In genomic region chr10:81598342-81598741, GRCm38 (mm10) we compare ENCODE assay signal across 26 mouse cellular contexts. TPM values are rescaled to one million over a fixed set of nuclear protein-coding genes. Genes with fewer than 3 reads are reported as not detected.
DNase-seq lines count a peak whose midpoint lies in the region; ATAC-seq and TF ChIP-seq lines count a peak whose summit lies in the region.
"Had no signal": no experiment of that assay in that cellular context is flagged by ENCODE, and none has a peak within 500 bp of the region (broad histone marks: within the 10 kb centered on the region; RNA-seq: fewer than 3 reads in every experiment).

No protein-coding gene starts in this region.

- peaks cover 69% of the 10 kb centered on the region for H3K4me1 ChIP-seq in heart, embryonic 13.5 days
- H3K4me1 ChIP-seq in heart, embryonic 10.5 days, result peaks cover 62% of the 10 kb centered on the region
- peaks cover 45% of the 10 kb centered on the region for H3K4me1 ChIP-seq in kidney, postnatal 0 days (replicated peaks; ENCODE audit: insufficient read depth, low read length)
- peaks cover 5% of the 10 kb centered on the region; the same call in 1 of the 2 replicates for H3K4me1 ChIP-seq in kidney, adult 2 months (ENCODE audit: control insufficient read depth, insufficient read depth, low read length)
- H3K4me1 ChIP-seq in ES-E14 (ENCODE audit: control insufficient read depth in 2 of 2, insufficient read depth in 2 of 2, low read length in 2 of 2, poor library complexity in 1 of 2), result peaks cover 16 to 51% of the 10 kb centered on the region in 2 experiments
- peaks cover 87% of the 10 kb centered on the region for H3K4me1 ChIP-seq in limb, embryonic 12.5 days (replicated peaks)

- H3K9me3 ChIP-seq in heart, embryonic 13.5 days, result no peaks in the 10 kb centered on the region
- H3K9me3 ChIP-seq in heart, embryonic 10.5 days, result no peaks in the 10 kb centered on the region
- H3K9me3 ChIP-seq in kidney, postnatal 0 days (replicated peaks; ENCODE audit: low read length), result no peaks in the 10 kb centered on the region
- no peaks in the 10 kb centered on the region for H3K9me3 ChIP-seq in ES-E14 (ENCODE audit: control insufficient read depth, insufficient read depth, low read depth, low read length)
- no peaks in the 10 kb centered on the region for H3K9me3 ChIP-seq in limb, embryonic 12.5 days
- H3K9me3 ChIP-seq: embryonic facial prominence, embryonic 13.5 days; limb, embryonic 15.5 days; megakaryocyte, embryonic 14.5 days; midbrain, embryonic 12.5 days; neural tube, embryonic 12.5 days had no signal

- DNase-seq in heart, embryonic 10.5 days (ENCODE audit: low spot score), result no peak
- no peak for DNase-seq in kidney, postnatal 0 days (ENCODE audit: low spot score)
- DNase-seq in kidney, adult 2 months, result no peak
- DNase-seq in ES-E14 (ENCODE audit: low read depth, low spot score), result no peak
- no peak for DNase-seq in gastrocnemius, adult 2 months
- DNase-seq: adrenal gland, postnatal 14 days; cerebellum, adult 11 months; cerebellum, adult 9-10 months; cerebellum, postnatal 36 days; kidney, adult 11 months; kidney, postnatal 4 days; lung, postnatal 36 days; right cerebral cortex, adult 18-20 months; right cerebral cortex, postnatal 4 days had no signal

- WGBS in heart, embryonic 13.5 days, result 32% methylated on average over 3 of the region's 3 CpGs
- 51% methylated on average over 3 of the region's 3 CpGs for whole genome bisulfite sequencing in heart, embryonic 10.5 days
- 47% methylated on average over 3 of the region's 3 CpGs for WGBS in kidney, postnatal 0 days
- WGBS in kidney, adult 2 months, result 65% methylated on average over 3 of the region's 3 CpGs
- WGBS in limb, embryonic 12.5 days, result 34% methylated on average over 3 of the region's 3 CpGs

- H3K27me3 ChIP-seq in heart, embryonic 13.5 days (replicated peaks), result peaks cover 25% of the 10 kb centered on the region
- H3K27me3 ChIP-seq in heart, embryonic 10.5 days (ENCODE audit: insufficient read depth, poor library complexity, severe bottlenecking), result peaks cover 38% of the 10 kb centered on the region
- H3K27me3 ChIP-seq in kidney, postnatal 0 days (ENCODE audit: insufficient read depth, low read length), result no peaks in the 10 kb centered on the region
- H3K27me3 ChIP-seq in kidney, adult 2 months (replicated peaks; ENCODE audit: control insufficient read depth, insufficient read depth, low read length), result no peaks in the 10 kb centered on the region
- H3K27me3 ChIP-seq in limb, embryonic 12.5 days, result peaks cover 23% of the 10 kb centered on the region

- peak overlapping the region; percentile 76 for H3K9ac ChIP-seq in heart, embryonic 13.5 days
- H3K9ac ChIP-seq in kidney, postnatal 0 days (ENCODE audit: low read depth, low read length), result no peak overlapping the region
- no peak overlapping the region for H3K9ac ChIP-seq in ES-E14 (ENCODE audit: insufficient read depth, low read depth, low read length, poor library complexity, severe bottlenecking)
- H3K9ac ChIP-seq in limb, embryonic 12.5 days (replicated peaks), result no peak overlapping the region
- H3K9ac ChIP-seq: embryonic facial prominence, embryonic 13.5 days; hindbrain, embryonic 14.5 days; limb, embryonic 15.5 days; liver, embryonic 14.5 days; neural tube, embryonic 12.5 days had no signal

- no peak overlapping the region for H3K4me2 ChIP-seq in heart, embryonic 13.5 days
- no peak overlapping the region for H3K4me2 ChIP-seq in kidney, postnatal 0 days (ENCODE audit: low read length)
- no peak overlapping the region for H3K4me2 ChIP-seq in limb, embryonic 12.5 days
- H3K4me2 ChIP-seq: hindbrain, embryonic 14.5 days; limb, embryonic 15.5 days had no signal

- peak overlapping the region; percentile 85; the same call in 1 of the 2 replicates for H3K27ac ChIP-seq in heart, embryonic 13.5 days (replicated peaks)
- H3K27ac ChIP-seq in heart, embryonic 10.5 days, result no peak overlapping the region
- peak overlapping the region; percentile 66; the same call in 1 of the 2 replicates for H3K27ac ChIP-seq in kidney, postnatal 0 days
- H3K27ac ChIP-seq in kidney, adult 2 months (ENCODE audit: insufficient read depth, low read depth, low read length), result no peak overlapping the region
- peak overlapping the region; percentile 33; the same call in 1 of the 2 replicates for H3K27ac ChIP-seq in ES-E14 (ENCODE audit: insufficient read depth, low read depth, low read length, poor library complexity, severe bottlenecking)
- peak overlapping the region; percentile 62; the same call in 1 of the 2 replicates for H3K27ac ChIP-seq in limb, embryonic 12.5 days
- H3K27ac ChIP-seq in gastrocnemius, adult 2 months, result no peak overlapping the region
- H3K27ac ChIP-seq: hindbrain, embryonic 14.5 days; liver, embryonic 14.5 days; neural tube, embryonic 12.5 days had no signal

- intact Hi-C loops in gastrocnemius, adult 2 months (cut with DNase I), result loop anchor here (2.0 kb wide), 1 partner anchor 24 kb away; the partner anchor contains the start of gene Tle2

- in situ Hi-C loops in ES-E14 (cut with MboI; ENCODE audit: low sequenced_read_pairs in 2 of 2, unreplicated experiment in 2 of 2), result no loop called here

- TF ChIP-seq CTCF in kidney, postnatal 0 days (IDR thresholded peaks at IDR 0.05; ENCODE audit: low read depth), result no peak
- no peak for TF ChIP-seq CTCF in kidney, adult 2 months (conservative IDR thresholded peaks at IDR 0.05; ENCODE audit: insufficient read depth, insufficient read length, low read depth, low read length)
- no peak for TF ChIP-seq CTCF in gastrocnemius, adult 2 months (IDR thresholded peaks at IDR 0.05)

- no peak overlapping the region for H3K4me3 ChIP-seq in heart, embryonic 13.5 days
- no peak overlapping the region for H3K4me3 ChIP-seq in heart, embryonic 10.5 days
- no peak overlapping the region for H3K4me3 ChIP-seq in kidney, postnatal 0 days (replicated peaks; ENCODE audit: low read depth, low read length)
- H3K4me3 ChIP-seq in kidney, adult 2 months (ENCODE audit: insufficient read depth, low read depth, low read length), result no peak overlapping the region
- no peak overlapping the region for H3K4me3 ChIP-seq in ES-E14 (ENCODE audit: insufficient read depth in 1 of 2, low read depth in 1 of 2, low read length in 2 of 2, poor library complexity in 1 of 2, severe bottlenecking in 1 of 2)
- H3K4me3 ChIP-seq in limb, embryonic 12.5 days (replicated peaks), result no peak overlapping the region
- H3K4me3 ChIP-seq in gastrocnemius, adult 2 months, result no peak overlapping the region
- H3K4me3 ChIP-seq: embryonic facial prominence, embryonic 13.5 days; erythroblast, embryonic 14.5 days; limb, embryonic 15.5 days; midbrain, embryonic 12.5 days; myocyte; neural tube, embryonic 12.5 days had no signal

- no peak for TF ChIP-seq POLR2A in kidney, adult 2 months (IDR thresholded peaks at IDR 0.05; ENCODE audit: low read depth, low read length)

- no peaks in the 10 kb centered on the region for H3K36me3 ChIP-seq in heart, embryonic 13.5 days
- no peaks in the 10 kb centered on the region for H3K36me3 ChIP-seq in heart, embryonic 10.5 days
- no peaks in the 10 kb centered on the region for H3K36me3 ChIP-seq in kidney, postnatal 0 days (ENCODE audit: insufficient read depth, low read length)
- no peaks in the 10 kb centered on the region for H3K36me3 ChIP-seq in kidney, adult 2 months (ENCODE audit: control insufficient read depth, insufficient read depth, low read length)
- no peaks in the 10 kb centered on the region for H3K36me3 ChIP-seq in ES-E14 (ENCODE audit: control insufficient read depth, insufficient read depth, low read length, poor library complexity, severe bottlenecking)
- no peaks in the 10 kb centered on the region for H3K36me3 ChIP-seq in limb, embryonic 12.5 days
- H3K36me3 ChIP-seq: embryonic facial prominence, embryonic 13.5 days; limb, embryonic 15.5 days; midbrain, embryonic 12.5 days; neural tube, embryonic 12.5 days had no signal

- no peak for ATAC-seq in heart, embryonic 13.5 days (ENCODE audit: extremely low read depth, insufficient number of reproducible peaks, low FRiP score, low TSS enrichment)
- ATAC-seq in kidney, postnatal 0 days (replicated peaks; ENCODE audit: low FRiP score, low read depth), result no peak
- ATAC-seq in limb, embryonic 12.5 days (ENCODE audit: insufficient number of reproducible peaks, insufficient read depth, low FRiP score, low TSS enrichment, low read depth), result no peak
- ATAC-seq: inflammation-experienced regulatory T-cells, adult 6 months had no signal

RNA-seq across cellular contexts. Expression of gene Tle6, which starts 2.5 kb away (rescaled TPM):
- polyA plus RNA-seq in heart, embryonic 13.5 days (2015; fragmentation: Nextera tagmentation; extraction: Ambion mirVana), result 30.1 and 30.4 TPM in 2 replicates
- polyA plus RNA-seq in heart, embryonic 10.5 days (2016; fragmentation: Nextera tagmentation; extraction: Ambion mirVana), result 29.0 and 33.9 TPM in 2 replicates
- 7.3 and 9.4 TPM in 2 replicates for polyA plus RNA-seq in kidney, postnatal 0 days (2015; fragmentation: Nextera tagmentation; extraction: Ambion mirVana)
- polyA plus RNA-seq in kidney, adult 2 months (2012; rRNA removed), result 3.9 and 4.3 TPM in 2 replicates
- total RNA-seq in ES-E14 (2012; rRNA removed), result 17.7 and 22.0 TPM in 2 replicates
- polyA plus RNA-seq in limb, embryonic 12.5 days (2016; fragmentation: Nextera tagmentation; extraction: Ambion mirVana), result 15.2 TPM in 2 replicates
- 1 to 10 TPM; 5.6 to 6.7 TPM for total RNA-seq in gastrocnemius, adult 2 months (2021)

RNA-seq across cellular contexts. Expression of gene BC025920, which starts 7.7 kb away (rescaled TPM):
- 0.44 and 0.64 TPM in 2 replicates for polyA plus RNA-seq in heart, embryonic 13.5 days (2015; fragmentation: Nextera tagmentation; extraction: Ambion mirVana)
- 0.95 and 1.4 TPM in 2 replicates for polyA plus RNA-seq in heart, embryonic 10.5 days (2016; fragmentation: Nextera tagmentation; extraction: Ambion mirVana)
- polyA plus RNA-seq in kidney, postnatal 0 days (2015; fragmentation: Nextera tagmentation; extraction: Ambion mirVana), result 0.33 and 0.37 TPM in 2 replicates
- 1.0 and 1.1 TPM in 2 replicates for polyA plus RNA-seq in kidney, adult 2 months (2012; rRNA removed)
- 2.3 and 2.5 TPM in 2 replicates for total RNA-seq in ES-E14 (2012; rRNA removed)
- polyA plus RNA-seq in limb, embryonic 12.5 days (2016; fragmentation: Nextera tagmentation; extraction: Ambion mirVana), result 2.0 and 2.2 TPM in 2 replicates
- 1 to 10 TPM; 2.5 to 3.9 TPM for total RNA-seq in gastrocnemius, adult 2 months (2021)

RNA-seq across cellular contexts. Expression of gene Tle2, which starts 24.0 kb away (rescaled TPM):
- polyA plus RNA-seq in heart, embryonic 13.5 days (2015; fragmentation: Nextera tagmentation; extraction: Ambion mirVana), result 23.4 and 26.4 TPM in 2 replicates
- polyA plus RNA-seq in heart, embryonic 10.5 days (2016; fragmentation: Nextera tagmentation; extraction: Ambion mirVana), result 17.4 and 18.3 TPM in 2 replicates
- polyA plus RNA-seq in kidney, postnatal 0 days (2015; fragmentation: Nextera tagmentation; extraction: Ambion mirVana), result 29.2 and 30.8 TPM in 2 replicates
- polyA plus RNA-seq in kidney, adult 2 months (2012; rRNA removed), result 63.7 and 93.5 TPM in 2 replicates
- 2.4 and 2.6 TPM in 2 replicates for total RNA-seq in ES-E14 (2012; rRNA removed)
- polyA plus RNA-seq in limb, embryonic 12.5 days (2016; fragmentation: Nextera tagmentation; extraction: Ambion mirVana), result 39.4 and 45.6 TPM in 2 replicates
- total RNA-seq in gastrocnemius, adult 2 months (2021), result 1 to 10 TPM; 5.6 to 7.3 TPM

RNA-seq across cellular contexts. Expression of gene Sirt6, which starts 29.3 kb away (rescaled TPM):
- polyA plus RNA-seq in heart, embryonic 13.5 days (2015; fragmentation: Nextera tagmentation; extraction: Ambion mirVana), result 24.6 and 25.6 TPM in 2 replicates
- polyA plus RNA-seq in heart, embryonic 10.5 days (2016; fragmentation: Nextera tagmentation; extraction: Ambion mirVana), result 28.5 and 30.7 TPM in 2 replicates
- polyA plus RNA-seq in kidney, postnatal 0 days (2015; fragmentation: Nextera tagmentation; extraction: Ambion mirVana), result 27.0 and 27.5 TPM in 2 replicates
- 16.3 and 19.7 TPM in 2 replicates for polyA plus RNA-seq in kidney, adult 2 months (2012; rRNA removed)
- 14.5 and 16.7 TPM in 2 replicates for total RNA-seq in ES-E14 (2012; rRNA removed)
- 55.8 and 57.5 TPM in 2 replicates for polyA plus RNA-seq in limb, embryonic 12.5 days (2016; fragmentation: Nextera tagmentation; extraction: Ambion mirVana)
- total RNA-seq in gastrocnemius, adult 2 months (2021), result 1 to 10 TPM; 4.7 to 5.6 TPM

RNA-seq across cellular contexts. Expression of gene Ankrd24, which starts 30.0 kb away (rescaled TPM):
- polyA plus RNA-seq in heart, embryonic 13.5 days (2015; fragmentation: Nextera tagmentation; extraction: Ambion mirVana), result 10.3 and 10.6 TPM in 2 replicates
- polyA plus RNA-seq in heart, embryonic 10.5 days (2016; fragmentation: Nextera tagmentation; extraction: Ambion mirVana), result 9.6 and 12.8 TPM in 2 replicates
- polyA plus RNA-seq in kidney, postnatal 0 days (2015; fragmentation: Nextera tagmentation; extraction: Ambion mirVana), result 10.2 and 10.7 TPM in 2 replicates
- 67.1 and 81.0 TPM in 2 replicates for polyA plus RNA-seq in kidney, adult 2 months (2012; rRNA removed)
- total RNA-seq in ES-E14 (2012; rRNA removed), result 14.4 and 18.6 TPM in 2 replicates
- polyA plus RNA-seq in limb, embryonic 12.5 days (2016; fragmentation: Nextera tagmentation; extraction: Ambion mirVana), result 10.1 and 10.4 TPM in 2 replicates
- 10 to 100 TPM in 1 of 2 experiments, 1 to 10 TPM in 1; 6.8 to 10.5 TPM for total RNA-seq in gastrocnemius, adult 2 months (2021)

Comparison
In these comparisons a context has a peak if more than half of its experiments do, and no peak if none do; other contexts are left out.
1. H3K27ac ChIP-seq: peak in heart, embryonic 13.5 days (single experiment), kidney, postnatal 0 days (single experiment), ES-E14 (single experiment) and limb, embryonic 12.5 days (single experiment); none in heart, embryonic 10.5 days (single experiment), kidney, adult 2 months (single experiment) and gastrocnemius, adult 2 months (single experiment).